Mouse (Mus musculus) right cerebral cortex, postnatal 25 days (tissue): Measurements from ENCODE around the gene Mfsd13b.
"Not testable (repeated sequence)": the region's sequence is repeated elsewhere in the genome, so short reads cannot be mapped to it uniquely, and the experiment has no call there.

Experiments used
- DNase-seq: peaks from one replicate; pipeline ENCODE4 v3.0.0; 2022

Mfsd13b gene

GRCm38 (mm10) chr7:120982200-120982841 lies at the start of gene Mfsd13b, which contains the start of gene Cdr2:
Gene Mfsd13b, plus strand, starts transcription at chr7:120982509.
Gene Cdr2, minus strand, starts transcription at chr7:120982312.
- DNase-seq, result peak; percentile 93

- DNase-seq, result no peak
Observed at GRCm38 (mm10) chr7:120933110-120933509, 49.2 kb upstream of the Mfsd13b start.

GRCm38 (mm10) chr7:120933680-120934195 lies 48.6 kb upstream of the Mfsd13b start:
- DNase-seq, result no peak

- peak; percentile 44 for DNase-seq
Observed at GRCm38 (mm10) chr7:120934716-120935115, 47.6 kb upstream of the Mfsd13b start.

GRCm38 (mm10) chr7:120936522-120936921 lies 45.8 kb upstream of the Mfsd13b start:
- no peak for DNase-seq

- DNase-seq, result no peak
Observed at GRCm38 (mm10) chr7:120938206-120938605, 44.1 kb upstream of the Mfsd13b start.

- no peak for DNase-seq
Observed at GRCm38 (mm10) chr7:120940343-120940742, 42.0 kb upstream of the Mfsd13b start.

GRCm38 (mm10) chr7:120941214-120941613 lies 41.1 kb upstream of the Mfsd13b start:
- DNase-seq, result no peak

- DNase-seq, result no peak
Observed at GRCm38 (mm10) chr7:120942506-120942905, 39.8 kb upstream of the Mfsd13b start.

GRCm38 (mm10) chr7:120943936-120944509 lies 38.3 kb upstream of the Mfsd13b start:
- no peak for DNase-seq

GRCm38 (mm10) chr7:120953591-120953990 lies 28.7 kb upstream of the Mfsd13b start:
- not testable (repeated sequence) for DNase-seq

- DNase-seq, result no peak
Observed at GRCm38 (mm10) chr7:120960116-120960515, 22.2 kb upstream of the Mfsd13b start.

GRCm38 (mm10) chr7:120960601-120961000 lies 21.7 kb upstream of the Mfsd13b start:
- DNase-seq, result no peak

- no peak for DNase-seq
Observed at GRCm38 (mm10) chr7:120961893-120962292, 20.4 kb upstream of the Mfsd13b start.

GRCm38 (mm10) chr7:120963126-120963525 lies 19.2 kb upstream of the Mfsd13b start:
- DNase-seq, result no peak

GRCm38 (mm10) chr7:120969221-120969620 lies 13.1 kb upstream of the Mfsd13b start:
- no peak for DNase-seq

GRCm38 (mm10) chr7:120970112-120970511 lies 12.2 kb upstream of the Mfsd13b start:
- no peak for DNase-seq

GRCm38 (mm10) chr7:120972471-120972870 lies 9.8 kb upstream of the Mfsd13b start:
- DNase-seq, result not testable (repeated sequence)

GRCm38 (mm10) chr7:120974001-120974400 lies 8.3 kb upstream of the Mfsd13b start:
- no peak for DNase-seq

- no peak for DNase-seq
Observed at GRCm38 (mm10) chr7:120977063-120977462, 5.2 kb upstream of the Mfsd13b start.

- no peak for DNase-seq
Observed at GRCm38 (mm10) chr7:120980041-120980440, 2.3 kb upstream of the Mfsd13b start.

- peak; percentile 30 for DNase-seq
Observed at GRCm38 (mm10) chr7:120980931-120981924, 1.1 kb upstream of the Mfsd13b start.

- DNase-seq, result no peak
Observed at GRCm38 (mm10) chr7:120982968-120983367, 659 bp downstream of the Mfsd13b start.
